Mouse (Mus musculus) adrenal gland, postnatal 36 days (tissue): ENCODE measurements around the gene Rnf151. TPM values are rescaled to one million over a fixed set of nuclear protein-coding genes. Genes with fewer than 3 reads are reported as not detected.
"Not testable (repeated sequence)": the region's sequence is repeated elsewhere in the genome, so short reads cannot be mapped to it uniquely, and the experiment has no call there.

Experiments used
- DNase-seq, 2 experiments: peaks; one replicate each; pipeline ENCODE4 v3.0.0; 2021; ENCODE audit warnings: mixed read lengths in 1 of 2
- total RNA-seq, 2 experiments: library from RNA; stranded (reverse); gene quantifications; 2 replicates each; pipeline ENCODE4 v1.2.3; 2021

The Rnf151 gene
- total RNA-seq, 2 experiments from 2014 or later: not detected

GRCm38 (mm10) chr17:24732233-24732935, 14.5 kb upstream of the Rnf151 start:
- no peak for DNase-seq

GRCm38 (mm10) chr17:24730787-24731186, 12.9 kb upstream of the Rnf151 start:
- no peak for DNase-seq

GRCm38 (mm10) chr17:24729067-24729466, 11.2 kb upstream of the Rnf151 start:
- DNase-seq: no peak

- no peak for DNase-seq
Observed at GRCm38 (mm10) chr17:24728184-24728583, 10.3 kb upstream of the Rnf151 start.

- no peak for DNase-seq
Observed at GRCm38 (mm10) chr17:24727618-24728017, 9.8 kb upstream of the Rnf151 start, which contains the start of gene Rpl3l. TSS of gene Rpl3l (plus strand) at chr17:24727820.

- DNase-seq: no peak
Observed at GRCm38 (mm10) chr17:24725637-24726390, 8.0 kb upstream of the Rnf151 start.

GRCm38 (mm10) chr17:24724184-24724583, 6.3 kb upstream of the Rnf151 start, which contains the start of gene Ndufb10:
TSS of gene Ndufb10 (minus strand) at chr17:24724478.
- DNase-seq: peak; percentile 97 to 98

- peak in 1 of 2 experiments; percentile 30 for DNase-seq
Observed at GRCm38 (mm10) chr17:24723881-24724180, 6.0 kb upstream of the Rnf151 start.

GRCm38 (mm10) chr17:24723122-24723880, 5.4 kb upstream of the Rnf151 start:
- DNase-seq: no peak

- no peak for DNase-seq
Observed at GRCm38 (mm10) chr17:24722220-24722924, 4.5 kb upstream of the Rnf151 start.

GRCm38 (mm10) chr17:24721383-24721955, 3.6 kb upstream of the Rnf151 start:
- not testable (repeated sequence) for DNase-seq

- DNase-seq: not testable (repeated sequence)
Observed at GRCm38 (mm10) chr17:24720616-24721015, 2.8 kb upstream of the Rnf151 start.

- DNase-seq: peak; percentile 98
Observed at GRCm38 (mm10) chr17:24719494-24720222, 1.8 kb upstream of the Rnf151 start.

- not testable (repeated sequence) for DNase-seq
Observed at GRCm38 (mm10) chr17:24718938-24719337, 1.1 kb upstream of the Rnf151 start.

GRCm38 (mm10) chr17:24716166-24716682, 1.6 kb downstream of the Rnf151 start:
- no peak for DNase-seq

GRCm38 (mm10) chr17:24715556-24715955, 2.3 kb downstream of the Rnf151 start:
- DNase-seq: no peak

- no peak for DNase-seq
Observed at GRCm38 (mm10) chr17:24708646-24709045, 9.2 kb downstream of the Rnf151 start.

GRCm38 (mm10) chr17:24707801-24708425, 9.9 kb downstream of the Rnf151 start:
- no peak for DNase-seq

GRCm38 (mm10) chr17:24706982-24707800, 10.7 kb downstream of the Rnf151 start, which contains the start of gene Tbl3:
TSS of gene Tbl3 (minus strand) at chr17:24707660.
- DNase-seq: peak; percentile 94 to 95
